Mouse (Mus musculus): ENCODE data around the gene Rhob. TPM values are rescaled to one million over a fixed set of nuclear protein-coding genes. Genes with fewer than 3 reads are reported as not detected.

The Rhob gene
- total and polyA plus RNA-seq, 2 experiments from 2014 or later = 74.1 to 329 TPM

DNA sequence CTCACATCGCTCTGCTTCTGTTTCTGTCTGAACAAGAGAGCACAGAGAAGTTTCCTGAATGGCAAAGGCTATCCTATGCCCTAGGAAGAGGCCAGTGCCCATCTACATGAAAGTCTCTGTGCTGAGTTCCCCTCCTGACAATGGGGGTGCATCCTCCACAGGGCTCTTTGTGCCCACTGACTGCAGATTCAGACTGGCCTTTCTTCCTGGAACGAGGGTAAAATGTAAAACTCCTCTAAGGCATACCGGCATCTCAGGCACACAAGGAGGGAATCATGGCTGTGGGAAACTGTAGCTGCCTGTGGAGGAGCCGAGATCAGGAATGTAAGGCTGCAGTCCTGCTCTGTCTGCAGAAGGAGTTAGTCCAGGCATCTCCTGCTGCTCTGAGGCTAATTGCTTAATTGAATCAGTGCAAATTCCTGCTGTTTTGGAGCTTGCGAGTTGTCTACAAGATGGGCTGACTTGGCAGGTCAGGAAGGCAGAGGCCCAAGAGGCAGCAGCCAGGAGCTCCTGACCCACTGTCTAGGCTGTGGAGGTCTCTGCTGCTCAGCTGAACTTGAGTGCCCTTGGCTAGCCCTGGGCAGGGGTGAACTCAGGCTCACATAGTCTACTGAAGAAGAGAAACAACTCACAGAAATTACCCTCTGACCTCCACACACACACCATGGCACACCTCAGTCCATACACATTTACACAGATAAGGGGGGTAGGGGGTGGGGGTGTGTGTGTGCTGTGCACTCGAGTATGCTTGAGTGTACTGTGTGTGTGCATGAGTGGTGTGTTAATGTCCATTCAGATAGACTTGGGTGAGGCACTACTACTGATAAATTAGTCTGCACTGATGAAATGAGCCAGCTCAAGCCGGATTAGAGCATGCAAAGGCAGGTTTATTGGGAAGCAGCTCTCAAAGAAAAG, 48.0 kb downstream of the Rhob start:
- Histone ChIP-seq H3K27me3 (ENCODE audit: insufficient read depth, low read length) (no peaks in the 10 kb centered on the region), H3K4me1 (ENCODE audit: insufficient read depth, low read length) (no peaks in the 10 kb centered on the region), H3K9ac (replicated peaks; ENCODE audit: low read length, poor library complexity, severe bottlenecking) (no peak overlapping the region), H3K4me3 (ENCODE audit: low read depth, low read length) (no peak overlapping the region), H3K36me3 (ENCODE audit: insufficient read depth, low read length) (no peaks in the 10 kb centered on the region), H3K27ac (ENCODE audit: low read depth, low read length) (no peak overlapping the region), H3K4me2 (ENCODE audit: low read depth, low read length, poor library complexity, severe bottlenecking) (no peak overlapping the region), H3K9me3 (ENCODE audit: low read length) (no peaks in the 10 kb centered on the region)
- TF ChIP-seq CTCF (IDR thresholded peaks at IDR 0.05) = no peak
- DNase-seq (ENCODE audit: low spot score) = peak; percentile 80
- ATAC-seq (ENCODE audit: low FRiP score) = 0 out of 2 replicates have a peak, but pooled peaks have one; percentile 26
- WGBS = 37% methylated on average over 7 of the region's 7 CpGs

DNA sequence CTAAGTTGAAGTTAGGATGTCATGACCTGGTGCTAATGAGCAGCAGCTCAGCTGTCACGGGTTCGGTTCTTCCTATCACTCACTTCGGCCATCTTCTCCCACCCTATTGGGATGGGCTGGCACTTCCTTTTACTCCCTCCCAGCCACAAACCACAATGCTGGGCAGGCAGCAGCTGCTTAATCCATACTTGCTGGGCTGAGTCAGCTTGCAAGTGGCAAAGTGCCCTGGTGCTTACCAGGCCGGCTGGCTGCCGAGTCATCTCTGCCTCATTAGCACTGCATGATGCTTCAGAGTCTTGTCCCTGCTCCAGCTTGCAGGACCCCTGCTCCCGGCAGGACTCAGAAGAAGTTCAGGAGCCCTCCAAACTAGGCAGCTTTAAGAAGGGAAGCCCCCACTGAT, 49.2 kb downstream of the Rhob start:
- H3K4me1 ChIP-seq (ENCODE audit: insufficient read depth, low read length) = no peaks in the 10 kb centered on the region
- H3K36me3 ChIP-seq (ENCODE audit: insufficient read depth, low read length) = no peaks in the 10 kb centered on the region
- ATAC-seq (ENCODE audit: low FRiP score) (no peak; the same call in 1 of the 2 replicates), DNase-seq (ENCODE audit: low spot score) (peak; percentile 86)
- H3K4me2 ChIP-seq (ENCODE audit: low read depth, low read length, poor library complexity, severe bottlenecking) = no peak overlapping the region
- no peak for TF ChIP-seq CTCF (IDR thresholded peaks at IDR 0.05)
- no peaks in the 10 kb centered on the region for H3K9me3 ChIP-seq (ENCODE audit: low read length)
- no peak overlapping the region for H3K27ac ChIP-seq (ENCODE audit: low read depth, low read length)
- no peaks in the 10 kb centered on the region for H3K27me3 ChIP-seq (ENCODE audit: insufficient read depth, low read length)
- H3K9ac ChIP-seq (replicated peaks; ENCODE audit: low read length, poor library complexity, severe bottlenecking) = no peak overlapping the region
- 70% methylated on average over 6 of the region's 6 CpGs for WGBS
- H3K4me3 ChIP-seq (ENCODE audit: low read depth, low read length) = no peak overlapping the region

DNA sequence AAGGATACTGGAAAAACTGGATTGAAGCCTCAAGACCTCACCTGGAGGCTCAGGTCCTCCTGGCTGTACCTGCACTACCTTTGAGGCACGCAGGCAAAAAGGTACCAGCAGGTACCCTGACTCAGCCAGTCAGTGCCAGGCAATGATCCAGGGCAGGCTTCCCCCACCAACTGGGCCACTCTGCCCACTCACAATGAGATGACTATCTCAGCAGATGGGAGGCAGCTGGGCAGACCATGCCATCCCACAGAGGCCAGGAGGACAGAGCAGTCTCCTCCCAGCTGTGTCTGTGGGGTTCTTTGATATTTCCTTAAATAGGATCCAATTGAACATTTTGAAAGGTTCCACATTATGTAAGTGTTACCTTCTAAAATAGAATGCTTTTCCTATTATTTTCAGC, 49.8 kb downstream of the Rhob start:
- H3K27ac ChIP-seq (ENCODE audit: low read depth, low read length) = no peak overlapping the region
- no peak overlapping the region for H3K4me2 ChIP-seq (ENCODE audit: low read depth, low read length, poor library complexity, severe bottlenecking)
- DNase-seq (ENCODE audit: low spot score) (no peak), ATAC-seq (ENCODE audit: low FRiP score) (no peak)
- H3K4me1 ChIP-seq (ENCODE audit: insufficient read depth, low read length) = no peaks in the 10 kb centered on the region
- no peaks in the 10 kb centered on the region for H3K27me3 ChIP-seq (ENCODE audit: insufficient read depth, low read length)
- WGBS = 96% methylated on average over 1 of the region's 1 CpGs
- no peaks in the 10 kb centered on the region for H3K9me3 ChIP-seq (ENCODE audit: low read length)
- no peak overlapping the region for H3K9ac ChIP-seq (replicated peaks; ENCODE audit: low read length, poor library complexity, severe bottlenecking)
- H3K4me3 ChIP-seq (ENCODE audit: low read depth, low read length) = no peak overlapping the region
- TF ChIP-seq CTCF (IDR thresholded peaks at IDR 0.05) = no peak
- H3K36me3 ChIP-seq (ENCODE audit: insufficient read depth, low read length) = no peaks in the 10 kb centered on the region

Other genes with a start within 250 kb of the Rhob start
- 4.7 TPM in 1 of 2 replicates, not detected in the other for gene Gdf7, start 198.1 kb downstream of the Rhob start, total RNA-seq (2014; rRNA removed)
- gene Gdf7, start 198.1 kb downstream of the Rhob start, polyA plus RNA-seq (2015; fragmentation: Nextera tagmentation; extraction: Ambion mirVana) = 0.11 and 0.12 TPM in 2 replicates
- gene Hs1bp3, start 186.6 kb downstream of the Rhob start, total RNA-seq (2014; rRNA removed) = 5.9 and 8.3 TPM in 2 replicates
- 5.1 and 5.4 TPM in 2 replicates for gene Hs1bp3, start 186.6 kb downstream of the Rhob start, polyA plus RNA-seq (2015; fragmentation: Nextera tagmentation; extraction: Ambion mirVana)
- not detected in 2 replicates for gene Slc7a15, start 99.1 kb upstream of the Rhob start, total RNA-seq (2014; rRNA removed)
- gene Slc7a15, start 99.1 kb upstream of the Rhob start, polyA plus RNA-seq (2015; fragmentation: Nextera tagmentation; extraction: Ambion mirVana) = not detected in 2 replicates
- gene Pum2, start 174.1 kb upstream of the Rhob start, total RNA-seq (2014; rRNA removed) = 117 and 123 TPM in 2 replicates
- gene Pum2, start 174.1 kb upstream of the Rhob start, polyA plus RNA-seq (2015; fragmentation: Nextera tagmentation; extraction: Ambion mirVana) = 35.2 and 35.3 TPM in 2 replicates